Mouse (Mus musculus): ENCODE data around the gene Chd2.
A peak's percentile ranks its signal among the peaks of the same experiment; 100 is the strongest.
"Not testable (repeated sequence)": the region's sequence is repeated elsewhere in the genome, so short reads cannot be mapped to it uniquely, and the experiment has no call there.

The Chd2 gene

DNA sequence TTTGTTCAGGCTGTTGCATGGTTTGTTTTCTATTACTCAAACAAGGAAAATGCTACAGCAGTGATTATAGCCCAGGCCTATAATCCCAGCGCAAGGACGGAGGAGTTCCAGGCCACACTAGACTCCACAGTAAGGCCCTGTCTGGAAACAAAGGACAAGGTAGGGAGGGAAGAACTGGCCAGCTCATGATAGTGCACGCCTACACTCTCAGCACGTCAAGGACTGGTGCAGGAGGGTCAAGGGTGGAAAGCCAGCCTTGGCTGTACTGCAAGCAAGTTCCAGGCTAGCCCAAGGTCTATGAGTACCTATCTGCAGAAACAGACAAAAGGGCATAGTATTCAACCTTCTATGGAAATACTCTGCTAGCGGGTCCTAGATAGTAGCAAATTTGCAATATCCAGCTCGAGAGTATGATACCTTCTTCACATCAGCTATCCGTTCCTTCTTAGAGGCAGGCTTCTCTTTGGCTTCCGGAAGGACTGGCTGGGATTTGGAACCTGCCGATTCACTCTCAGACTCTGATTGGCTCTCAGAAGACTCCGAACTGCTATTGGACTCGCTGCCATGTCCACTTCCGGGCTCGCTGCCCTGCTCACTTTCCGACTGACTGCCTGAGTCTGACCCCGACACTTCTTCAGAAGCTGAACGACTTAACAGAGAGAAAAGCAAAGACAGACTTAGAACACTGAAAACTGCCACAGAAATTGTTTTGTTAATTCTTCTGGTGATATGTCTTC lies 22.4 kb downstream of the Chd2 start:
- no peak for DNase-seq

DNA sequence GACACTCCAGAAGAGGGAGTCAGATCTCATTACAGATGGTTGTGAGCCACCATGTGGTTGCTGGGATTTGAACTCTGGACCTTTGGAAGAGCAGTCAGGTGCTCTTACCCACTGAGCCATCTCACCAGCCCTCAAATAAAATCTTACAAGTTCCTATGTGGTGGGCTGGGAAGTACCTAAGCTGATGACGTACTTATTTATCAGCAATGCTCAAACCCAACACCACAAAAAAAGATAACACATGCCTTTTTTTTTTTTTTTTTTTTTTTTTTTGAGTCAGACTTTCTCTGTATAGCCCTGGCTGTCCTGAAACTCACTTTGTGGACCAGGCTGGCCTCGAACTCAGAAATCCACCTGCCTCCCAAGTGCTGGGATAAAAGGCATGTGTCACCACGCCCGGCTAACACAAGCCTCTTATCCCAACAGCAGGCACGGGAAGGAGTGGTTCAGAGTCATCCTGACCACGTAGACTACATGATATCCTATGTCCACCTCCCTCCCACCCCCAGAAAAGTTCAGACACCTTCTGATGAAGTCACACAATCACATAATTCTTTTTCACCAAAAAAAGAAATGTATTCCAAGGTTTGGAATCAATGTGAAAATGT lies 23.2 kb downstream of the Chd2 start:
- not testable (repeated sequence) for DNase-seq

DNA sequence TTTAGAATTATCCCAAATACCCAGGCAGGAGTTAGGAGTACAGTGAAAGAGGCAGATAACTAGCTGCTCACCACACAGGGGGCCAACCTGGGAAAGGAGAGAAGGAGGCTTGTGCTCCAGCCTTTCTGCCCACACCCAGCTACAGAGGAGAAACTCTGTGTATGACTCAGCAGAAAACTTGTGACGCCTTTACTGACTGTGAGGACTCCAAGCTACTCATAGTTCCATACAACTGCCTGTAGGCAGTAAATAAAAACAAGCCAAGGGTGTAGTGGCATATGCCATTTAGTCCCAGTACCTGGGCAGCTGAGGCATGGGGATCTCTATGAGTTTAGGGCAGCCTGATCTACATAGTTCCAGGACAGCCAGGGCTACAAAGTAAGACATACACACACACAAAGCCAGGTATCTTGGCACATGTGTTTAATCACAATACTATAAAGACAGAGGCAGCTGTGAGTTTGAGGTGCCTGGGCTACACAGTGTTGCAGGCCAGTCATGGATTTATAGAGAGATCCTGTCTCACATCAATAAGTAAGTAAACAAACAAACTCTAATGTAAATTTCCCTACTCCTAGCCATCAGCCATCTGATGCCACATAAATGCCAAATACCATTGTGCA lies 24.1 kb downstream of the Chd2 start:
- no peak for DNase-seq

DNA sequence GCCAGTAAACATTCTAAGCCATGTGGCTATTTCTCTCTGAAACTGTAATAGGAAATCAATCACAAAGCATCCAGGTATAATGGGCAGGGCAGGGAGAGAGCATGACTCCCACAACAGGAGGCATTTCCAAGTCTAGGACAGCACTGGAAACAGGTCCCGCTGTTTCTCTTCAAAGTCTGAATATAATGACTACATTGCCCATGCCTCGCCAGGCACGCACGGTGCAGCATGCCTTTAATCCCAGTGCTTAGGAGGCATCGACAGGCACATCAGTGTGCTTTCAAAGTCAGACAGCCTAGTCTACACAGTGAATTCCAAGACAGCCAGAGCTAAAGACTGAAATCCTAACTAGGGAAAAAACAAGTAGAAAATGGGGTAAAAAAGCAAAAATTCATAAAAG lies 24.8 kb downstream of the Chd2 start:
- no peak for DNase-seq

DNA sequence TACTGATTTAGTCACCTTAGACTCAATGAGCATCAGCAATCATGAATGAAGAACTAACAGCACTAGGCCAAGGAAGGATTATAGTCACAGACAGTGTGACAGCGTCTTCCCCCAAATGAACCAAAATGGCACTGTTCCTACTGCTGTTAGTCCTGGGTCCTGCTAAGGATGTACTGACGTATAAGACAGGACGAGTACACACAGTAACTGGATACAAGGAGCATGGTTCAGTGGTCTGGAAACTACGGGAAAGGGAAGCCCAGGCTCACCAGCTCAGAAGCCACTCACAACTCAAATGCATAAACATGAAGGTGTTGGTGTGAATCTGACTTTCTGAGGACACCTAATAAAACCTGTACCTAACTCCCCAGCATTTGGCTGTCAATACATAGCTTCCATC lies 27.1 kb downstream of the Chd2 start:
- no peak for DNase-seq

DNA sequence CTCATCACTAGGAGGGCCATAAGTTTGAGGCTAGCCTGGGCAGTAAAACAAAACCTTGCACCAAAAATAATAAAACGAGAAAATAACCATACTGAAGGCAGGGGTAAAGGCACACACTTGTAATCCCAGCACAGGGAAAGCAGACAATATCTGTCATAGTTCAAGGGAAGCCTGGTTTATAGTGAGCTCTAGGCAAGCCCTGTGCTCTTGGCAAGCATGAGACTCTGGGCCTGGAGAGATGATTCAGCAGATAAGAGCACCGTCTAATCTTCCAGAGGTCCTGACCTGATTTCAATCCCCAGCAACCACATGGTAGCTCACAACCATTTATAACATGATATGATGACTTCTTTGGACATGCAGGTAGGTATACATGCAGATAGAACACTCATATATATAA lies 29.2 kb downstream of the Chd2 start:
- no peak for DNase-seq

DNA sequence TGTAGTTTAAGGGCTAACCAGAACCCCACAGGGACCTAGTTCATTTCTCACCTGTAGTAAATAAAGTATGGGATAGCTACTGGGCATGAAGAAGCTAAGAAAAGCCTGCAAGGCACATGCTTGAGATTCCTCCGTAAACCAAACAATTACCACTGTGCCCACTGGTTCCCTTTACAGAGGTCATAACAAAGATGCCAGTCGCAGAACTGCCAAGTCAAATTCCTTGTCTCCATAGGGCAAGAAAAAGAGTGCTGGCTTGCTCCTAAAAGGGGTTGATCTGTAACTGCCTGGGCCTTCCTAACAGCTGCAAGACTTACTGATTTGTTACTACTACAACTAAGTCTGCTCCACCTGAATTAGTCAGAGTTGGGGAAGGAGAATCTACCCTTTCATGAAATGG lies 32.9 kb downstream of the Chd2 start:
- DNase-seq: no peak

DNA sequence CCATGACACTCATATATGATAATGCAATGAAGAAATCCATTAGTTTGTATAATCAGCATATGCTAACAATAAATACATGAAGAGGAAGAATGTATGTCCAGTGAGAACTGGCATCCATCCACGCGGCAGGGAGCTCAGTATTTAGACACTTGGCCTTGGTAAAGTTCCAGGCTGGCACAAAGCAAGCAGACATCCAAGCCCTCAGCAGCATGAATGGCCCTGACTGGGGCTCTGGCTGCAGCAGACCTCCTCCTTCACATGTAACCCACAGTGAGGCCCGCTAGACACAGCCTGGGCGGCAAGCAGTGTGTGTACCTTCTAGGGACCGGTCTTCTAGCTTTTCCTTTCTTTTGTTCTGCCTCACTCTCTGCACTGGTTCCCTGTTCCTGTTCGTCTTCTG lies 34.1 kb downstream of the Chd2 start:
- no peak for DNase-seq

DNA sequence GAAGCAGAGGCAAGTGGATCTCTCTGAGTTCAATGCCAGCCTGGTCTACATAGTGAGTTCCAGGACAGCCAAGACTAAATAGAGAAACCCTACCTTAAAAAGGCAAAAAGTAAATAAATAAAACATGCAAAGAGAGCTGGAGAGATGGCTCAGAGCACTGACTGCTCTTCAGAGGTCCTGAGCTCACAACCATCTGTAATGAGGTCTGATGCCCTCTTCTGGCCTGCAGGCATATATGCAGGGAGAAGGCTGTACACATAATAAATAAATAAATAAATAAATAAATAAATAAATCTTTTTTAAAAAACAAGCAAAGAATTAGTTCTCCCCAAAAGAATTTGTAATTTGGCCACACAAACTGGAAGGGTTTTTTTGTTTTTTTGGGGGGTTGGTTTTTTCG lies 34.8 kb downstream of the Chd2 start:
- DNase-seq: no peak

DNA sequence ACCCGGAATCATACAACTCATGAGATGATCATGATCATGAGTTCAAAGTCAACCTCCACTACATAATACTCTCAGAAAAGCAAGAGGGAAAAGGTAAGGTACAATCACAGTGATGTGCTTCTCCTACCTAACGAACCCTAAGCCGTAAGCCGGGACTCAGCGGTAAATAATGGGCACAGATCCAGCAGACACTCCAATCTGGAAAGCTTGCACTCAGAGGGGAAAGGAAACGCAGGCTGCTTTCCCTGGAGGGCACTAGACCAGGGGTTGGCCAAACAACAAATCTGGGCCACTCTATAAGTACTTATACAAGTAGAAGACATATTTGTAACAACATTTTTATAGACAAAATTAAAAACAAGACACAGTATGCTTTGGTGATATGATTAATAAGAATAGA lies 36.4 kb downstream of the Chd2 start:
- DNase-seq: no peak

DNA sequence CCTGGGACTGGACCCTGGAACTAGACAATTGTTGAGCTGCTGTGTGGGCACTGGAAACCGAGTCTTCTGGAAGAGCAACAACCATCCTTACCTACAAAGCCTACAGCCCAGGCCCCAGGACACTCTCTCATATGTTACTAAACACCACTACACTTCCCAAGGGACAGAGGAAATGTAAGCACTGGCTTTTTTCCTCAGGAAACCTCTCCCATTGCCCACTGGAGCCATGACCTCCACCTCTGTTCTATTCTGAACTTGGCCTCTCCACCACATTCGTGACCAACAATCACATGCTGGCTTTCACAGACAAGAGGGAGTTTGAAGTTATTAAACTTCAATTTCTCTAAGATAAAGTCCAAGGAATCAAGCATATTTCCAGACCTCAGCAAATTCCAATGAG lies 43.4 kb downstream of the Chd2 start:
- no peak for DNase-seq

DNA sequence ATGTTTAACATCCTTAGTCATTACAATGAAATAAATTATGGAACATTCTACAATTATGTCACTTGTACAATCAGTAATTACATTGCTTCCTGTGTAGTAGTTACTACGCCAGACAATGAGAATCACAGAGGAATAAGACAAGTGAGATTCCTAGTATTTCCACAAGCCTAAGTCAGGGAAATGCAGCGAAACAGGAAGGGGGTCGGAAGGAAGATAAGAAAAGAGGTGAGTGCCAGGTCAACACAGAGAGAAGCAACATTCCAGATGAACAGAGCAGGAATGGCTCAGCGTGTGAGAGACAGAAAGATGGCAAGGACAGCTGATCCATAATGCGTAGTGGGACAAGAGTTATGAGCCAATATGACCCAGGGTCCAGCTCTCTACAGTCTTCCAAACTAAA lies 52.4 kb downstream of the Chd2 start:
- no peak for DNase-seq

DNA sequence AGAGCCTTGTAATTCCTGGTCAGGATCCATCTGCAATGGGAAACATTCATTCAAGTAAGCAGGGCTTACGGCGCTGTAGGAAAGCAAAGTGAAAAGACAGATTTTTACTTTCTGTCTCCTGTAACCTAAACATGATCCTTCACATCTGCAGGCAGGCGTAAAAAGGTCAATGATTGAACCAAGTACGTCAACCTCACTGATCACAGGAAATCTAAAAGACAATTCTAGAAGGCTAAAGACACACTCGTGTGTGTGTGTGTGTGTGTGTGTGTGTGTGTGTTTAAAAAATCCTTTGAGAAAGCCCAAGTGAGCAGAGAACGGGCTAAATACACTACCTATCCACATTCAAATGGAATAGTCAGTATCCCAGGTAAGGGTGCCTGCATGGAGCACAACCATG lies 60.5 kb downstream of the Chd2 start:
- no peak for DNase-seq

DNA sequence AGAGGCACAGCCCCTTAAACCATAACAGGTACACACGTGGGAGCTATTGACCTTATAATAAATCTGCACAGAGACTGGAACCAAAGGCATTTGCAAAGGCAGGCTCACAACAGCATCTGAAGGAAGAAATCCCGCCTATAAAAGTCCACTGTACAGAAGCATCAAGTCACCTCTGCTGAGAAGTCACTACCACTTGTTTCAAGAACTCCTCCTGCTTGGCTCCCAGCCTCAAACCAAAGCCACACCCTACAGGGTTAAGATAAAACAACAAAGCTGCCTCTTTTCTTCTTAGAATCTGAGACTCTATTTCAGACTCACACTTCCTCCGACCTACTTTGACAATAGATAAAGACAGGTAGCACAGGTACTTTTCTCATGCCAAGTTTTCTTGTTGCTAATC lies 62.1 kb downstream of the Chd2 start:
- peak in 1 of 2 experiments; percentile 14 for DNase-seq

DNA sequence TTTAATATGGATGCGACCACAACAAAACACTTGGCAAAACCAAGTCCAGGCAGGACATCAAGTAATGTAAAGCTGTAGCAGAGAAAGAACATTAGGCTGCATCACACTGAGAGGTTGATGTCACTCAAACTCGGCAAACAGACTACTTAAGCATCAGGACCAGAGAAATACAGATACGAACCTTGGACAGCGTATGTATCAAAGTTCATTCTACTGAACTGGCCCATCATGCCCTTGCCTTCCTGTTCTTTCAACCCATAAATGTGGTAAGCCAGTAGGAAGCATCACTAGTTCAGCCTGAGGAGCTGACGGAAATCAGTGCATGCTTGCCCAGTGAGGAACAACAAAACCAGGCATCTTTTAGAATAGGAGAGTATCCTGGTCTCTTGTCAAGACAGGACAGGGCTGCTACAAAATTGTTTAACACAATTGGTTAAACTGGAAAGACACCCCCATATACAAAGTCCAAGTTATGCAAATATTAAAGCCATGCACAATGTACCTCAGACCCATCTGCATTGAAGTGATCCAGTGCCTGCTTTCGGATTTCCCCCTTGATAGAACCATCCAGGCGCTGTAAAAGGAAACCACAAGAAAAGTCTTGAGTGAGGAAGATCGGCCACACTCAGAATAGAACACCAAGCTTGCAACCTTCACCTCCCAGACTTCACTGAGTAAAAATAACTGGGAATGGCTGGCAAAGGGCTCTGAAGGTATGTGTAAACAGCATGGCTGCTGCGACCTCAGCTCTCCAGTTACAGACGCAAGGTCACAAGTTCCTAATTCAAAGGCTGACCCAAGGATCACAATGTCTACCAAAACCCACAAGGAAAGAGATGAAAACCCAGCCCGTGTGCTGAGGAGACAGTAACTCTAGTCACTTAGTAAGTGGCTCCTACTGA lies 63.2 kb downstream of the Chd2 start:
- no peak for DNase-seq

DNA sequence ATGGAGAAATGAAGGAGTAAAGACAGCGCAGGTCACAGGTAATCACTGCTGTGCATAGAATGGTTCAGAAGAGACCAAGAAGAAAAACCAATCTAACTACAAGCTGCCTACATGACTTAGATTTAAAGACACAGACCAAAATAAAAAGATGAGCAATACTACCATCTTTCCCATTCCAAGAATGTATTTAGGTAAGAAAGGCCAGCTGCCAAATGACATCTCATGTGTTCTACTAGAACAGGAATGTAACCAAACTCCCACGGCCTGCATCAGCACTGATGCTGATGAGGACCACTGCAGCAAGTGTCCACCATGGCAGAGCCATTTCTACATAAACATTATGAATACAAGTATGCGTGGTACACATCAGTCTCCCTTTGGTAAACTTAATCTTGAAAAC lies 73.9 kb downstream of the Chd2 start:
- no peak for DNase-seq

DNA sequence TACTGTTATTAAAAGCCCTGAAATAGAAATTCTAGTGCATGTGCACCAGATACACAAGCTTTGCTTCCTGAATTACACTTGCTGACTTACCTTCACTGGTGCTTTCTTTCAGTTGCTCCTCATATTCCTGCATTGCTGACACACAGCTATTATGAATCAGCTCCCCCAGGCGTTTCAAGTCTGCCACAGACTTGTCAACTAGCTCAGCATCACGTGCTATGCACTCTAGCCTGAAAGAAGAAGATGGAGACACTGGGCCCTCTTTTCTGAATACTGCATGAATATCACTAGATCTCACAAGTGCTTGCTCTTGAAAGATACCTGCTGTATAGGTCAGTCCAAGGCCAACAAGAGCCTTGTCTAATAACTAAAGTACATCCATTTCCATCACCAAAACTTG lies 78.1 kb downstream of the Chd2 start:
- DNase-seq: no peak

DNA sequence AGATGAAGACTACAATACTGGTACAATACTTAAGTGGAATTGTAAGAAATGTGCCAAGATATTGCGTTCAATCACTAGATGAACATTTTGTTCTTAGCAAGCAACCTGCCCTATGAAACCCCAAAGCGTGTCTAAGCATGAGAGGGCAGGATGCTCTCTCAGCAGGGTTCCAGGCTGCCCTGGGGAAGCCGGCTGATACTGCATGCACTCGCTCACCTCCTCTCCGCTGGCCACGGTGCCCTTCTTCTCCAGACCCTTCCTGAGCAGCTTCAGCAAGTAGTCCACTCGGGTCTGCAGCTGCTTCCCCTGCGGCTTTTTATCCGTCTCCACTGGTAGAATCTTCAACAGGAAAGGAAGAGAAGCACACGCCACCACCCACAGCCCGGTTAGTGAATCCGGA lies 87.5 kb downstream of the Chd2 start:
- no peak for DNase-seq

DNA sequence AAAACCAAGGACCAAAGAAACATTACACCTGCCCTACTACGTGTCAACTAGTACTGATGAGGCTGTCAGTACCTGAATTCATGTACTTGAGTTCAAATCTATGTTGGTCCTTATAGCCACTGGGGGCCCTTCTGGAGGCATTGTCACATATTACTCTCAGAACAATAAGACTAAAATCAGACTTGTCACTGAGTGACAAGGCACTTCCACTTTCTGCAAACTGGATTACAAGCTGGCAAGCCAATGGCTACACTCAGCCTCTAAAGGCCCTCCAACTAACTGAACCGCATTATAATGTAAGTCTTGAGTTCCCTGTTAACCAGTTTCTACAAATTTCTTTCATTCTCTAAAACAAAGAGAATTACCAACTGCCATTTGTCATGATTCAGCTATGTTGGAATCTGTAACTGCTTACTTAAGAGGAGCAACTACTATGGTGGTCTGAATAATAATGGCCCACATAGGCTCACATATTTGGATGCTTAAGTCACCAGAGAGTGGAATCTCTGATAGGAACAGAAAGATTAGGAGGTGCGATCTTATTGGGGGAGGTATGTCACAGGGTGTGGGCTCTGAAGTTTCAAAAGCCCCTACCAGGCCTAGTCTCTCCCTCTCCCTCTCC lies 89.3 kb downstream of the Chd2 start:
- DNase-seq: no peak

DNA sequence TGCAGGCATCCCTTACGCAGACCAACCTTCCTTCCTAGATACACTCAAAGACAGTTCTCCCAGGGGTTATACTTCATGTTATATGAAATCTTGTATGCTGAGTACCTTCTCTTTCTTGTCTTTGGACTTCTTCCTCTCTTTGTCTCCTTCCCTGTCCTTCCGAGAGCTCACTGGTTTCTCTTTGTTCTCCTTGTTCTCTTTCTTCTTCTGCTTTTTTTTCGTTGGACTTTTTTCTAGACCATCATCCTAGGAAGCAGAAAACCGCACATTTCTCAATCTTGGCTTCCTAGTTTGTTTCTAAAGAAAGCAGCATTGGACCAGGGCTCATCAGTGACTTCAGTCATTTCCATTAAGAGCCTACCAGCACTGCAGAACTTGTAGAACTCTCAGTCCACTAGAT lies 90.0 kb downstream of the Chd2 start:
- no peak for DNase-seq

DNA sequence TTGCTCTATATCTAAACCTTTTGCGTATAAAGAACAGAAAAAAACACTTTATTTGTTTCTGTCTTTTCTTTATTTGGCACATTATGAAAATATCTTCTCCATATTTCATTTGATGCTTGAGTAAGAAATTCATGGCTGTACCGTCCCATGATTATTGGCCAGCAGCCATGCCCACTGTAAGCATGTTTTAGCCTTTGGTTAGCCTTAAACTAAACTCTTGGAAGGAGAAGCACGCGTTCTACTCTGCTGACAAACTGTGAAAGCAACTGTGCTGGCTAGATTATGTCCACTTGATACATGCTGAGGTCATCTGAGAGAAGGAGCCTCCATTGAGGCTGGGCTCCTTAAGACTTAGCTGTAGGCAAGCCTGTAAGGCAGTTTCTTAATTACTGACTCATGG lies 99.4 kb downstream of the Chd2 start:
- no peak for DNase-seq

DNA sequence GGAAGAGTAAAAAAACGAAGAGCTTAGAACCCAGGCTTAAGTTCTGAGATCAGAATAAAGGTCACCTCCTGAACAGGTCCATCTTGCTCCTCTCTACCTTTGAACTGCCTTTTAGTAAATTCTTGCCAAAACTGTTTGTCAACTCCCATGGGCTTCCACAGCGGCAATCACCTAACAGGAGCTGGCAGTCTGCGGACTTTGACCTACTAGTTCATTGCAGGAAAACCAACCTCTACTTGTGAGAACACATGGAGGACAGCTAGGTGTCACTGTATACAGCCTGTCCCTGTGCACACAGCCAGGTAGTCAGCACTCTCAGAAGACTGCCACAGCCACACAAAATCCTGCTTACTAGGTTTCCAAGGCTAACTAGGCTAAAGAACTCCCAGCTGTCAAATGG lies 99.8 kb downstream of the Chd2 start:
- DNase-seq: no peak

DNA sequence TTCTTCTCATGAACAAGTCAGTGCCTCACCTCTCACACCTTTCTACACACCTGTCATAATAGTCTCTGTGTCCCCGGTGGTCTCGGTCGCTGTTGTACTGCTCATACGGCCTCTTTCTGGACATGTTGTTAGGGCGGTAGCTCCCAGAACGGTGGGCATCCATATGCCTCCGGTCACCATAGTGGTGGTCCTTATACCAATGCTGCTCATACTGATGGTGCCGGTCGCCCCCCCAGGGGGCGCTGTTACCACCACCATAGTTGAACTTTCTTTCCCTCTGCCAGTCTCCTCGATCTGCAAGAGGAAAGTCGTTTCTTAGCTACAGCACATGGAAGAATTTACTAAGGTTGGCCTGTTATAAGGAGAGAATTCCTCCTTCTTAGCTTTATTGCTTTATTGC lies 105.9 kb downstream of the Chd2 start:
- no peak for DNase-seq
